Mouse (Mus musculus) kidney, embryonic 16.5 days (tissue): ENCODE results near the gene Adarb2. TPM values are rescaled to one million over a fixed set of nuclear protein-coding genes. Genes with fewer than 3 reads are reported as not detected.

Source experiments
- ATAC-seq: fragments of 200-750 bp; cut with Nextera tagmentation; 2 replicates; pipeline ENCODE4 v1.8.0; 2017; ENCODE audit warnings: moderate TSS enrichment; ENCODE audit not compliant: low FRiP score, low TSS enrichment
- H3K27ac ChIP-seq: fragments of 300-500 bp; sonication (generic); 2 replicates; pipeline ENCODE4 v1.5.1; 2014; ENCODE audit warnings: low read length
- H3K27me3 ChIP-seq: fragments of 300-500 bp; sonication (generic); 2 replicates; pipeline ENCODE4 v1.6.1; 2014; ENCODE audit warnings: low read length, control low read depth, mixed read lengths; ENCODE audit not compliant: insufficient read depth
- H3K36me3 ChIP-seq: fragments of 300-500 bp; sonication (generic); 2 replicates; pipeline ENCODE4 v1.6.1; 2014; ENCODE audit warnings: low read length, control low read depth, mixed read lengths; ENCODE audit not compliant: insufficient read depth
- H3K4me1 ChIP-seq: fragments of 300-500 bp; sonication (generic); 2 replicates; pipeline ENCODE4 v1.6.1; 2014; ENCODE audit warnings: low read length, control low read depth, mixed read lengths; ENCODE audit not compliant: insufficient read depth
- H3K4me2 ChIP-seq: fragments of 300-500 bp; sonication (generic); replicated peaks from 2 replicates; pipeline ENCODE4 v1.6.1; 2014; ENCODE audit warnings: low read depth, low read length
- H3K4me3 ChIP-seq: fragments of 300-500 bp; sonication (generic); 2 replicates; pipeline ENCODE4 v1.5.1; 2014; ENCODE audit warnings: mild to moderate bottlenecking, low read length
- H3K9ac ChIP-seq: fragments of 300-500 bp; sonication (generic); replicated peaks from 2 replicates; pipeline ENCODE4 v1.6.1; 2014; ENCODE audit warnings: low read length
- H3K9me3 ChIP-seq: fragments of 300-500 bp; sonication (generic); 2 replicates; pipeline ENCODE4 v1.6.1; 2016; ENCODE audit warnings: low read length, control low read depth
- WGBS: fragments of 180-500 bp; shearing (Covaris S2); extraction: QIAGEN DNeasy Blood & Tissue Kit; methylation state at CpG from one replicate; pipeline ENCODE4 v1.1.7; 2014; 5-methylcytosine and 5-hydroxymethylcytosine counted together
- polyA plus RNA-seq: library from polyadenylated mRNA; unstranded; fragments of >200 nt; fragmentation: Nextera tagmentation; extraction: Ambion mirVana; gene quantifications from 2 replicates; pipeline ENCODE4 v1.2.1, GENCODE M21; 2015

The Adarb2 gene
- 0.18 and 0.21 TPM in 2 replicates for polyA plus RNA-seq

DNA sequence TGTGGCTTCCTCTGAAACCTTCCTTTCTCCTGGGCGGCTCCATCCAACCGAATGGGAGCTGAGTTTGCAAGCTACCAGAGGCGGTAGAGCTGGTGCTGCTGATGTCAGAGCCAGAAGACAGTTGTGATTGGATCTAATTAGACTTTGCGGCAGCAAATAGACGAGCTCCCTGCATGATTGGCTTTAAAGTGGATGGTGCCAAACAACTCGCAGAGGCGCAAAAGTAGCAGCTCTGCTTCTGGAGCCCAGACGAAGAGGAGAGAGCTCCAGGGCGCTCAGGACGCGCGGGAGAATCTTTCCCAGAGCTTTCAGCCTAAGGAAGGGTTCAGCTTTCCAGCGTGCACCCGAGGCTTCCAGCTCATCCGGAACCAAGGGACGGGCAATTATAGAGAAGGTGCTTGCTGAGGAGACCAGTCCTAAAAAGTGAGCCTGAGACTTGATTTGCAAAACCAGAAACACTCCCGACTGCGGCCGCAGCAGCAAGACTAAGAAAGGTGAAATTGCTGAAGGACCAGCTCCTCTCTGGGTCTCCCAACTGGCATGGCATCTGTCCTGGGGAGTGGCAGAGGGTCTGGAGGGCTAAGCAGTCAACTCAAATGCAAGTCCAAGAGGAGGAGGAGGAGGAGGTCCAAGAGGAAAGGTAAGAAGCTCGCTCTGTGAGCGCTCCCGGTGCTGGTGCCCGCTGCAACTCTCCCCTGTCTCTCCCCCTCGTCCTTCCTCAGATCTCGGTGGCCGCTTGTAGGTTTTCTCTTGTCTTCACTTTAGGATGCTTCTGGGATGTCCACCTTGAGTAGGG lies at the start of gene Adarb2:
TSS of gene Adarb2 (plus strand) at position 186 of the 796 bp plus-strand sequence.
- Histone ChIP-seq H3K9me3 (no peaks in the 10 kb centered on the region), H3K36me3 (no peaks in the 10 kb centered on the region), H3K9ac (0 out of 2 replicates have a peak within 1 kb of the TSS, but pooled peaks have one; percentile 26), H3K4me3 (peak within 1 kb of the TSS; percentile 41), H3K4me2 (peak within 1 kb of the TSS; percentile 60), H3K27ac (no peak within 1 kb of the TSS), H3K4me1 (0 out of 2 replicates have a peak, but pooled peaks cover 6% of the 10 kb centered on the region), H3K27me3 (peaks cover 19% of the 10 kb centered on the region; the same call in 1 of the 2 replicates)
- under 1% methylated on average over 26 of the region's 26 CpGs for WGBS
- ATAC-seq, result peak; percentile 95

GRCm38 (mm10) chr13:8173800-8174199 lies 28.9 kb upstream of the Adarb2 start:
- H3K36me3 ChIP-seq, result no peaks in the 10 kb centered on the region
- no peaks in the 10 kb centered on the region for H3K27me3 ChIP-seq
- no peak overlapping the region for H3K27ac ChIP-seq
- H3K4me2 ChIP-seq, result no peak overlapping the region
- WGBS, result 58% methylated on average over 1 of the region's 1 CpGs
- H3K4me3 ChIP-seq, result no peak overlapping the region
- no peak overlapping the region for H3K9ac ChIP-seq
- no peaks in the 10 kb centered on the region for H3K4me1 ChIP-seq
- H3K9me3 ChIP-seq, result no peaks in the 10 kb centered on the region
- ATAC-seq, result no peak

- H3K4me2 ChIP-seq, result no peak overlapping the region
- no peaks in the 10 kb centered on the region for H3K4me1 ChIP-seq
- no peaks in the 10 kb centered on the region for H3K36me3 ChIP-seq
- no peak overlapping the region for H3K4me3 ChIP-seq
- H3K9ac ChIP-seq, result no peak overlapping the region
- no peaks in the 10 kb centered on the region for H3K9me3 ChIP-seq
- no peaks in the 10 kb centered on the region for H3K27me3 ChIP-seq
- H3K27ac ChIP-seq, result no peak overlapping the region
- WGBS, result 22% methylated on average over 7 of the region's 7 CpGs
- ATAC-seq, result no peak
These were observed 10.7 kb upstream of the Adarb2 start for GRCm38 (mm10) chr13:8191977-8192376.

GRCm38 (mm10) chr13:8199186-8199880 lies 3.3 kb upstream of the Adarb2 start:
- WGBS, result 62% methylated on average over 3 of the region's 3 CpGs
- no peak overlapping the region for H3K4me3 ChIP-seq
- H3K36me3 ChIP-seq, result no peaks in the 10 kb centered on the region
- H3K4me2 ChIP-seq, result no peak overlapping the region
- no peak overlapping the region for H3K9ac ChIP-seq
- H3K4me1 ChIP-seq, result 0 out of 2 replicates have a peak, but pooled peaks cover 6% of the 10 kb centered on the region
- H3K27ac ChIP-seq, result no peak overlapping the region
- no peak for ATAC-seq
- no peaks in the 10 kb centered on the region for H3K9me3 ChIP-seq
- peaks cover 19% of the 10 kb centered on the region; the same call in 1 of the 2 replicates for H3K27me3 ChIP-seq

DNA sequence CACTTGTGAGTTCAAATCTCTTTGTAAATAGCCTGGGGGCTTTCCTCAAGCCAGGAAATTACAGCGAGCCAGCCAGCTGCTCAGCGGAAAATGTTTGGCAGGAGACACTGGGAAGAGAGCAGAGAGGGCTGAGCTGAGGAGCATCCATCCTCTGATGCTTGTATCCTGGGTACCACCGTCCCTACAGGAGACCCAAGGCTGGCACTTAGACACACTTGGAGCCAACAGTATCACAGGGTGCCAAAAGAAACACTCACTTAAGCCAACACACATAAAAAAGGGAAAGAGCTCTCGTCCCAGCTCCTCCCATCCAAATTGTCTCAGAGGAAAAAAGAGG lies 779 bp downstream of the Adarb2 start:
- Histone ChIP-seq H3K4me2 (peak overlapping the region; percentile 60), H3K27ac (no peak overlapping the region), H3K4me1 (0 out of 2 replicates have a peak, but pooled peaks cover 6% of the 10 kb centered on the region), H3K4me3 (peak overlapping the region; percentile 41), H3K9me3 (no peaks in the 10 kb centered on the region), H3K36me3 (no peaks in the 10 kb centered on the region), H3K27me3 (peaks cover 19% of the 10 kb centered on the region; the same call in 1 of the 2 replicates), H3K9ac (no peak overlapping the region)
- 3% methylated on average over 4 of the region's 4 CpGs for WGBS
- ATAC-seq, result no peak

- H3K4me3 ChIP-seq, result no peak overlapping the region
- H3K9ac ChIP-seq, result no peak overlapping the region
- peaks cover 19% of the 10 kb centered on the region; the same call in 1 of the 2 replicates for H3K27me3 ChIP-seq
- no peak overlapping the region for H3K4me2 ChIP-seq
- 0 out of 2 replicates have a peak, but pooled peaks cover 6% of the 10 kb centered on the region for H3K4me1 ChIP-seq
- WGBS, result 75% methylated on average over 16 of the region's 16 CpGs
- no peak overlapping the region for H3K27ac ChIP-seq
- no peaks in the 10 kb centered on the region for H3K36me3 ChIP-seq
- H3K9me3 ChIP-seq, result no peaks in the 10 kb centered on the region
- ATAC-seq, result no peak
These were observed 4.7 kb downstream of the Adarb2 start for GRCm38 (mm10) chr13:8207337-8207736.

GRCm38 (mm10) chr13:8210776-8211175 lies 8.1 kb downstream of the Adarb2 start:
- Histone ChIP-seq H3K27ac (no peak overlapping the region), H3K27me3 (no peaks in the 10 kb centered on the region; the same call in 1 of the 2 replicates), H3K4me2 (no peak overlapping the region), H3K9ac (no peak overlapping the region), H3K4me3 (no peak overlapping the region), H3K36me3 (no peaks in the 10 kb centered on the region), H3K9me3 (no peaks in the 10 kb centered on the region), H3K4me1 (no peaks in the 10 kb centered on the region)
- ATAC-seq, result no peak
- WGBS, result 63% methylated on average over 4 of the region's 4 CpGs

DNA sequence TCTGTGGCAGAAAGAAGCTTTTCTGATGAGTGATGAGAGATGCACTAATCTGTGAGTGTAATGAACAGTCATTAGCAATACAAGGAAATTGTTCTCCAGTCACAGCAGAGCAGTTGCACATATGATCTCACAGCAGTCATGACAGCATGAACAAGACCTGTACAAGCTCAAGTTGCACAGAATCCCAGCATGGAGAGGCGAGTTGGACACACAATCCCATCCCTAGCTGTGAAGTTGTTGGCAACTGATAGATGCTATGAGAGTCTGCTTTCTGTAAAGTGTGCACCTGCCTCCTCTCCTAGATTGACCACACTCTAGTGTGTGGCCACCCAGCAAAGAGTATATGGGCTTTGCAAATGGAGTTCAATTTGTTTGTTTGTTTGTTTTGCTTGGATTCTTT lies 36.2 kb downstream of the Adarb2 start:
- 59% methylated on average over 1 of the region's 1 CpGs for WGBS

GRCm38 (mm10) chr13:8248016-8248667 lies 45.5 kb downstream of the Adarb2 start:
- Histone ChIP-seq H3K36me3 (no peaks in the 10 kb centered on the region), H3K4me2 (no peak overlapping the region), H3K9me3 (no peaks in the 10 kb centered on the region), H3K27ac (no peak overlapping the region), H3K27me3 (no peaks in the 10 kb centered on the region), H3K9ac (no peak overlapping the region), H3K4me3 (no peak overlapping the region), H3K4me1 (no peaks in the 10 kb centered on the region)
- 52% methylated on average over 5 of the region's 5 CpGs for WGBS
- no peak for ATAC-seq

More for the DNA sequence above, 36.2 kb downstream of the Adarb2 start:
- no peak overlapping the region for H3K4me3 ChIP-seq
- H3K27me3 ChIP-seq, result no peaks in the 10 kb centered on the region
- no peaks in the 10 kb centered on the region for H3K9me3 ChIP-seq
- ATAC-seq, result no peak
- H3K4me1 ChIP-seq, result no peaks in the 10 kb centered on the region
- H3K27ac ChIP-seq, result no peak overlapping the region
- no peak overlapping the region for H3K9ac ChIP-seq
- no peaks in the 10 kb centered on the region for H3K36me3 ChIP-seq
- H3K4me2 ChIP-seq, result no peak overlapping the region
